Mouse (Mus musculus) heart, postnatal 0 days (tissue): Measurements from ENCODE around the gene Adgrf1. TPM values are rescaled to one million over a fixed set of nuclear protein-coding genes. Genes with fewer than 3 reads are reported as not detected.
A peak's percentile ranks its signal among the peaks of the same experiment; 100 is the strongest.

Experiments
- ATAC-seq: fragments of 200-750 bp; cut with Nextera tagmentation; 2 replicates; pipeline ENCODE4 v1.8.0; 2017; ENCODE audit warnings: low read depth, moderate number of reproducible peaks, moderate library complexity; ENCODE audit not compliant: insufficient read depth
- DNase-seq: peaks from one replicate; pipeline ENCODE4 v3.0.0-alpha.2; 2016; ENCODE audit warnings: low spot score
- H3K27ac ChIP-seq: fragments of 300-500 bp; sonication (generic); 2 replicates; pipeline ENCODE4 v1.5.1; 2014; ENCODE audit warnings: low read depth, mild to moderate bottlenecking
- H3K27me3 ChIP-seq: fragments of 300-500 bp; sonication (generic); 2 replicates; pipeline ENCODE4 v1.6.1; 2014; ENCODE audit warnings: low read length, mixed read lengths; ENCODE audit not compliant: control insufficient read depth, insufficient read depth
- H3K36me3 ChIP-seq: fragments of 300-500 bp; sonication (generic); replicated peaks from 2 replicates; pipeline ENCODE4 v1.6.1; 2014; ENCODE audit warnings: low read length, mixed read lengths; ENCODE audit not compliant: control insufficient read depth, insufficient read depth
- H3K4me1 ChIP-seq: fragments of 300-500 bp; sonication (generic); 2 replicates; pipeline ENCODE4 v1.6.1; 2014; ENCODE audit warnings: antibody characterized with exemption; ENCODE audit not compliant: control insufficient read depth, insufficient read depth
- H3K4me2 ChIP-seq: fragments of 300-500 bp; sonication (generic); 2 replicates; pipeline ENCODE4 v1.6.1; 2014; ENCODE audit warnings: low read depth, mild to moderate bottlenecking, low read length, moderate library complexity
- H3K4me3 ChIP-seq: fragments of 300-500 bp; sonication (generic); 2 replicates; pipeline ENCODE4 v1.5.1; 2014; ENCODE audit warnings: low read depth, low read length
- H3K9ac ChIP-seq: fragments of 300-500 bp; sonication (generic); replicated peaks from 2 replicates; pipeline ENCODE4 v1.6.1; 2014; ENCODE audit warnings: low read depth, low read length, mixed read lengths
- H3K9me3 ChIP-seq: fragments of 300-500 bp; sonication (generic); replicated peaks from 2 replicates; pipeline ENCODE4 v1.6.1; 2016; ENCODE audit warnings: low read length; ENCODE audit not compliant: control insufficient read depth
- CTCF ChIP-seq: IDR thresholded peaks from 2 replicates; pipeline ENCODE4 v1.5.1; 2016; ENCODE audit warnings: antibody characterized with exemption, control low read depth, low read depth
- EP300 ChIP-seq: IDR thresholded peaks from 2 replicates; pipeline ENCODE4 v1.6.1; 2016; ENCODE audit warnings: antibody characterized with exemption, low read depth
- WGBS: fragments of 180-500 bp; shearing (Covaris S2); extraction: QIAGEN DNeasy Blood & Tissue Kit; methylation state at CpG from one replicate; pipeline ENCODE4 v1.1.7; 2014; 5-methylcytosine and 5-hydroxymethylcytosine counted together
- polyA plus RNA-seq: library from polyadenylated mRNA; unstranded; fragments of >200 nt; fragmentation: Nextera tagmentation; extraction: Ambion mirVana; gene quantifications from 2 replicates; pipeline ENCODE4 v1.2.1, GENCODE M21; 2015
- total RNA-seq: library from RNA; depleted of rRNA; stranded (reverse); fragments of >200 nt; gene quantifications from 2 replicates; pipeline ENCODE4 v1.2.3, GENCODE M21; 2014; ENCODE audit warnings: low replicate concordance

Gene Adgrf1
- total and polyA plus RNA-seq, 2 experiments from 2014 or later: not detected

DNA sequence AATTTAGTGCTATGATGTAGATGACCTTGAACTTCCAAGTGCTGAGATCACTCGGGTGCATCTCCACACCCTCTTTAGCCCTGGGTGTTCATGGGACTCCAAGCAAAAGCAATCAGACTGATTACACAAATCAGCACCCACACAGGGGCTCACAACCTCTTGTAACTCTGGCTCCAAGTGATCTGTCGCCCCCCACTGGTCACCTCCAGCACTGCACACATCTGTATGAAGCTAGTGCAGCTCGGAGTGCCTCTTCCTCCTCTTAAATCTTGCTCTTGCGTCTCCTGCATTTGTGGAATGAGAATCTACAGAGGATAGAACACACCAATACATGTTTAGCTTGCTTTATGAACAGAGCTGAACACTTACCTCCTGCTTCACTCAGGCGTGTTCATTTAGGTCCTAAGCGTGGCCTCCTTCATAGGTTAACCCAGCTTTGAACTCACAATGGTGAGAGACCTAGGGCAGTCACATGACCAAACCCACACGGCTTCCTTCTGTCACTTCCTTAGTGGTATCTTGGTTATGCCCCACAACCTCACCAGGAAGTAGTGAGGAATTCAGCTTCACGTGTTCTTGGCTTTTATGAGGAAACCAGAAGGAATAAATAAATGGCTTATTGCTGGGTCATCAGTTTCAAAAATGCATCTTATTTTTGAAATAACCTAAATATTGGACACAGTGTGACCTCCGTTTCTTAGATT lies 2.9 kb upstream of the Adgrf1 start:
- Histone ChIP-seq H3K4me3 (no peak overlapping the region), H3K36me3 (no peaks in the 10 kb centered on the region), H3K9me3 (no peaks in the 10 kb centered on the region), H3K27me3 (no peaks in the 10 kb centered on the region), H3K4me1 (no peaks in the 10 kb centered on the region), H3K4me2 (no peak overlapping the region), H3K27ac (no peak overlapping the region), H3K9ac (no peak overlapping the region)
- TF ChIP-seq EP300 (no peak), CTCF (0 out of 2 replicates have a peak, but pooled peaks have one; percentile 14)
- no peak for ATAC-seq
- no peak for DNase-seq
- 80% methylated on average over 9 of the region's 9 CpGs for WGBS

DNA sequence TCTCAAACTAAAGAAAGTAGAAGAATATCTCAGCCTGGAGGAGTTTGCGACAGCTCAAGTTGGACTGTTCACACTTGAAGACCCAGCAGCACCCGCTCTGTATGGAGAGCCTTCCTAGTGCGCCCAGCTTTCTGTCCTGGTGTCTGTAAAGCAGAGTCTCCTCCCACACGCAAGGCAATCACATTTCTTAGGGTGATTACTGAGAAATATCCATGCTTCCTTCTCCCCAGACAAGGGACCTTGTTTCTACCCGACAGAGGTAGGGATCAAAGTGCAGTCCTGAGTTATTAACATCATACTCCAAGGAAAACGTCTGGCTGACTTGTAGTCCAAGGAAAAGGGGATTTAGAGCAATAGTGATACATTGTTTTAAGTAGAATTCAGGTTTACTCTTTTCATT lies 6.1 kb downstream of the Adgrf1 start:
- Histone ChIP-seq H3K4me2 (no peak overlapping the region), H3K27ac (no peak overlapping the region), H3K4me1 (no peaks in the 10 kb centered on the region), H3K9ac (no peak overlapping the region), H3K27me3 (0 out of 2 replicates have a peak, but pooled peaks cover 2% of the 10 kb centered on the region), H3K4me3 (no peak overlapping the region), H3K36me3 (no peaks in the 10 kb centered on the region), H3K9me3 (no peaks in the 10 kb centered on the region)
- TF ChIP-seq EP300 (no peak), CTCF (no peak)
- DNase-seq (no peak), ATAC-seq (no peak)
- 77% methylated on average over 6 of the region's 6 CpGs for WGBS

DNA sequence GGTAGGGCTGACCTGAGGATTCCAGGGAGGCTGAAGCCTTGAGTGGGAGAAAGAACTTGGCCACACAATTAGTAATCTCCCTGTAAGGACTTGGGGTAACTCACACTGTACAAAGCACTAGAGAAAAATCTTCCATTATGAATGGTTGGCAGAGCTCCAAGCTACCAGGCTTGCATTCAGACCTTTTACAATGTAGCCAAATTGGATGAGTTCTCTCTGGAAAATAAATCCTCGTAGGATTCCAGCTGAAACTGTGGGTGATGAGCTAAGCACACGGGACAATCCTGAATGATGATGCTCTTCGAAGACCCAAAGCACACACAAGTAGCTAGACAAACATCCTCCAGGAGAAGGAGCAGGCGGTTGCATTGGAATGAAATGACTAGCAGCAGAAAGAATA lies 7.1 kb downstream of the Adgrf1 start:
- 41% methylated on average over 4 of the region's 4 CpGs for WGBS
- Histone ChIP-seq H3K27ac (no peak overlapping the region), H3K9ac (no peak overlapping the region), H3K9me3 (no peaks in the 10 kb centered on the region), H3K4me2 (no peak overlapping the region), H3K36me3 (no peaks in the 10 kb centered on the region), H3K4me1 (no peaks in the 10 kb centered on the region), H3K4me3 (no peak overlapping the region), H3K27me3 (0 out of 2 replicates have a peak, but pooled peaks cover 2% of the 10 kb centered on the region)
- TF ChIP-seq EP300: no peak
- no peak for TF ChIP-seq CTCF
- DNase-seq (no peak), ATAC-seq (no peak)

DNA sequence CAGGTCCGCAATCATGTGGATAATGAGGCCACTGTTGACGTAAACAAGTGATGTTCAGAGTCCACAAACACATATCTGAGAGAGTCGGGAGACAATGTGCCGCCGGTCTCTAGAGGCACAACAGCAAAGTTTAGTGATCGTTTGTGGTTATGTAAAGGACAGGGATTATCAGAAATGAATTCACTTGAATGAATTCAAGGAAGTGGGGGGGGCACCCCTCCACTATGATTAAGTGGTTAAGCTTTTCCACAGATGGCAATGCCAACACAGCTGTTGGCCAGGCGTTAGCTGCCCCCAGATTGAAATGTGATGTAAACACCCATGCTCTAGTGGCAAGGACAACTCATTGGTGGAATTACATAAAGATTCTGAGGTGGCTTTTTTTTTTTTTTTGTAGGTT lies 9.5 kb downstream of the Adgrf1 start:
- H3K9me3 ChIP-seq: no peaks in the 10 kb centered on the region
- H3K27ac ChIP-seq: no peak overlapping the region
- H3K4me2 ChIP-seq: no peak overlapping the region
- H3K36me3 ChIP-seq: no peaks in the 10 kb centered on the region
- H3K4me1 ChIP-seq: no peaks in the 10 kb centered on the region
- ATAC-seq (no peak), DNase-seq (no peak)
- no peak for TF ChIP-seq EP300
- TF ChIP-seq CTCF: no peak
- 0 out of 2 replicates have a peak, but pooled peaks cover 2% of the 10 kb centered on the region for H3K27me3 ChIP-seq
- H3K9ac ChIP-seq: no peak overlapping the region
- 63% methylated on average over 7 of the region's 7 CpGs for WGBS
- no peak overlapping the region for H3K4me3 ChIP-seq

DNA sequence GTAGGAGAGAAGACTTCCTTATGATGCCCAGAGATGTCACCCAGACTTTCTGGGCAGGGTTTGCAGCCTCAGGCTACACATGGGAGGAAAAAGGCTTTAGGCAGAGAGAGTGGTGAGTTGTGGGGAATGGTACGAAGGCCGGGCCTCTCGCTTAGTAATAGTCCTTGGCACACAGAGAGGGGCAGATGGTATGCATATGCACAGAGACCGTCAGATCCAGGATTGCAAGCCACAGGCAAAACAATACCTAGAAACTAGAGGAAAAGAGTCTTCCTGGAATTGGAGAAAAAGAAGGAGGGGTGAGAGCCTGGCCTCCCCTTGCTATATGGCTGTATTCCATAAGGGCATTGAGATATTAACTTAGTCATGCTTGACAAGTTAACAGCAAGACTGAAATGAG lies 12.2 kb downstream of the Adgrf1 start:
- Histone ChIP-seq H3K4me3 (no peak overlapping the region), H3K4me1 (no peaks in the 10 kb centered on the region), H3K27ac (no peak overlapping the region), H3K36me3 (no peaks in the 10 kb centered on the region), H3K4me2 (no peak overlapping the region), H3K9me3 (no peaks in the 10 kb centered on the region), H3K9ac (no peak overlapping the region), H3K27me3 (0 out of 2 replicates have a peak, but pooled peaks cover 2% of the 10 kb centered on the region)
- no peak for DNase-seq
- ATAC-seq: no peak
- 69% methylated on average over 4 of the region's 4 CpGs for WGBS
- no peak for TF ChIP-seq CTCF
- TF ChIP-seq EP300: no peak

DNA sequence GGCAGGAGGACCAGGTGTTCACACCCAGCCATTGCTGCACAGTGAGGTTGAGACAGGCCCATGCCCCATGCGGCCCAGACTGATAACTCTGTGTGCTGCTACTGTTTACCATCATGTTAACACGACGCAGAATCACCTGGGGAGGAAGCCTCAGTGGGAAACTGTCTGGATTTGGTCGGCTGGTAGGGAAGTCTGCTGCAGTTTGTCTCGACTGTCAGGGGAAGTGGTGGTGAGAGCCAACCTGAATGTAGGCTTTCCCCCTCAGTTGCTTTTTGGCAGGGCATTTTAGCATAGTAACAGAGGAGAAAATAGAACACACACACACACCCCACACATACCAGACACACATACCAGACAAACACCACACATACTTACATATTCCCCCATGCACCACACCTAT lies 12.7 kb downstream of the Adgrf1 start:
- Histone ChIP-seq H3K4me1 (no peaks in the 10 kb centered on the region), H3K36me3 (no peaks in the 10 kb centered on the region), H3K9ac (no peak overlapping the region), H3K9me3 (no peaks in the 10 kb centered on the region), H3K4me3 (no peak overlapping the region), H3K4me2 (no peak overlapping the region), H3K27me3 (0 out of 2 replicates have a peak, but pooled peaks cover 2% of the 10 kb centered on the region), H3K27ac (no peak overlapping the region)
- WGBS: 57% methylated on average over 5 of the region's 5 CpGs
- DNase-seq (no peak), ATAC-seq (no peak)
- no peak for TF ChIP-seq CTCF
- TF ChIP-seq EP300: no peak
